Mouse (Mus musculus) embryonic facial prominence, embryonic 14.5 days (tissue): ENCODE data around the gene Mum1. TPM values are rescaled to one million over a fixed set of nuclear protein-coding genes. Genes with fewer than 3 reads are reported as not detected.

Source experiments
- ATAC-seq: fragments of 200-750 bp; cut with Nextera tagmentation; 2 replicates; pipeline ENCODE4 v1.8.0; 2017; ENCODE audit warnings: low read depth, moderate number of reproducible peaks, moderate TSS enrichment
- DNase-seq: peaks from one replicate; pipeline ENCODE4 v3.0.0-alpha.2; 2015; ENCODE audit warnings: low spot score
- H3K27ac ChIP-seq: fragments of 300-500 bp; sonication (generic); replicated peaks from 2 replicates; pipeline ENCODE4 v1.5.1; 2014; ENCODE audit warnings: low read depth, mild to moderate bottlenecking, low read length, moderate library complexity
- H3K27me3 ChIP-seq: fragments of 300-500 bp; sonication (generic); replicated peaks from 2 replicates; pipeline ENCODE4 v1.6.1; 2014; ENCODE audit warnings: low read length; ENCODE audit not compliant: control insufficient read depth, insufficient read depth
- H3K36me3 ChIP-seq: fragments of 300-500 bp; sonication (generic); 2 replicates; pipeline ENCODE4 v1.6.1; 2014; ENCODE audit warnings: low read length, mixed read lengths; ENCODE audit not compliant: control insufficient read depth, insufficient read depth
- H3K4me1 ChIP-seq: fragments of 300-500 bp; sonication (generic); 2 replicates; pipeline ENCODE4 v1.6.1; 2014; ENCODE audit warnings: antibody characterized with exemption, low read length; ENCODE audit not compliant: control insufficient read depth, insufficient read depth
- H3K4me2 ChIP-seq: fragments of 300-500 bp; sonication (generic); 2 replicates; pipeline ENCODE4 v1.6.1; 2014; ENCODE audit warnings: low read depth, mild to moderate bottlenecking, low read length, moderate library complexity, mixed read lengths
- H3K4me3 ChIP-seq: fragments of 300-500 bp; sonication (generic); 2 replicates; pipeline ENCODE4 v1.5.1; 2014; ENCODE audit warnings: low read depth, mild to moderate bottlenecking, low read length
- H3K9ac ChIP-seq: fragments of 300-500 bp; sonication (generic); 2 replicates; pipeline ENCODE4 v1.6.1; 2014; ENCODE audit warnings: low read depth, mild to moderate bottlenecking, low read length, moderate library complexity, mixed read lengths
- H3K9me3 ChIP-seq: fragments of 300-500 bp; sonication (generic); 2 replicates; pipeline ENCODE4 v1.6.1; 2016; ENCODE audit warnings: low read length; ENCODE audit not compliant: control insufficient read depth
- WGBS: fragments of 180-500 bp; shearing (Covaris S2); extraction: QIAGEN DNeasy Blood & Tissue Kit; methylation state at CpG from one replicate; pipeline ENCODE4 v1.1.7; 2014; 5-methylcytosine and 5-hydroxymethylcytosine counted together
- polyA plus RNA-seq: library from polyadenylated mRNA; unstranded; fragments of >200 nt; fragmentation: Nextera tagmentation; extraction: Ambion mirVana; gene quantifications from 2 replicates; pipeline ENCODE4 v1.2.1, GENCODE M21; 2014

Mum1 gene
- polyA plus RNA-seq, 1 experiment from 2014 or later = 52.1 TPM

- ATAC-seq (no peak), DNase-seq (no peak)
- H3K9me3 ChIP-seq = no peaks in the 10 kb centered on the region
- peak overlapping the region; percentile 98 for H3K27ac ChIP-seq
- H3K4me2 ChIP-seq = peak overlapping the region; percentile 97
- H3K4me1 ChIP-seq = peaks cover 35% of the 10 kb centered on the region
- peak overlapping the region; percentile 69; the same call in 1 of the 2 replicates for H3K9ac ChIP-seq
- WGBS = 78% methylated on average over 12 of the region's 12 CpGs
- H3K4me3 ChIP-seq = peak overlapping the region; percentile 58
- peaks cover 22% of the 10 kb centered on the region for H3K36me3 ChIP-seq
- H3K27me3 ChIP-seq = no peaks in the 10 kb centered on the region
Measured at GRCm38 (mm10) chr10:80262169-80262568, 35.9 kb downstream of the Mum1 start.

GRCm38 (mm10) chr10:80262776-80263365, 36.6 kb downstream of the Mum1 start:
- WGBS = 90% methylated on average over 10 of the region's 10 CpGs
- no peak overlapping the region for H3K4me3 ChIP-seq
- H3K27ac ChIP-seq = no peak overlapping the region
- no peaks in the 10 kb centered on the region for H3K27me3 ChIP-seq
- no peak overlapping the region for H3K4me2 ChIP-seq
- no peaks in the 10 kb centered on the region for H3K9me3 ChIP-seq
- DNase-seq (no peak), ATAC-seq (no peak)
- no peak overlapping the region for H3K9ac ChIP-seq
- peaks cover 42% of the 10 kb centered on the region for H3K4me1 ChIP-seq
- peaks cover 23% of the 10 kb centered on the region for H3K36me3 ChIP-seq

- peak overlapping the region; percentile 68 for H3K27ac ChIP-seq
- ATAC-seq = peak; percentile 51
- peak overlapping the region; percentile 76 for H3K4me3 ChIP-seq
- peak; percentile 100 for DNase-seq
- peaks cover 20% of the 10 kb centered on the region; the same call in 1 of the 2 replicates for H3K36me3 ChIP-seq
- WGBS = 3% methylated on average over 42 of the region's 81 CpGs
- H3K27me3 ChIP-seq = no peaks in the 10 kb centered on the region
- peak overlapping the region; percentile 75 for H3K4me2 ChIP-seq
- H3K9me3 ChIP-seq = no peaks in the 10 kb centered on the region
- peak overlapping the region; percentile 89 for H3K9ac ChIP-seq
- peaks cover 45% of the 10 kb centered on the region for H3K4me1 ChIP-seq
Measured at GRCm38 (mm10) chr10:80264341-80265148, 38.3 kb downstream of the Mum1 start.

- peaks cover 40% of the 10 kb centered on the region for H3K4me1 ChIP-seq
- ATAC-seq (no peak), DNase-seq (no peak)
- no peaks in the 10 kb centered on the region for H3K9me3 ChIP-seq
- peak overlapping the region; percentile 76 for H3K4me3 ChIP-seq
- no peaks in the 10 kb centered on the region for H3K27me3 ChIP-seq
- peak overlapping the region; percentile 68 for H3K27ac ChIP-seq
- under 1% methylated on average over 17 of the region's 18 CpGs for WGBS
- H3K36me3 ChIP-seq = peaks cover 20% of the 10 kb centered on the region; the same call in 1 of the 2 replicates
- H3K9ac ChIP-seq = peak overlapping the region; percentile 89
- peak overlapping the region; percentile 75 for H3K4me2 ChIP-seq
Measured at GRCm38 (mm10) chr10:80265149-80265486, 38.9 kb downstream of the Mum1 start.

- Histone ChIP-seq H3K9me3 (no peaks in the 10 kb centered on the region), H3K27ac (no peak overlapping the region), H3K4me3 (no peak overlapping the region), H3K27me3 (no peaks in the 10 kb centered on the region), H3K4me1 (peaks cover 26% of the 10 kb centered on the region), H3K36me3 (peaks cover 35% of the 10 kb centered on the region), H3K4me2 (no peak overlapping the region), H3K9ac (peak overlapping the region; percentile 34; the same call in 1 of the 2 replicates)
- ATAC-seq (no peak), DNase-seq (no peak)
- 93% methylated on average over 2 of the region's 2 CpGs for WGBS
Measured at GRCm38 (mm10) chr10:80270099-80270498, 43.9 kb downstream of the Mum1 start.

- DNase-seq (no peak), ATAC-seq (no peak)
- H3K9me3 ChIP-seq = no peaks in the 10 kb centered on the region
- H3K36me3 ChIP-seq = peaks cover 38% of the 10 kb centered on the region
- H3K9ac ChIP-seq = peak overlapping the region; percentile 23; the same call in 1 of the 2 replicates
- H3K4me3 ChIP-seq = no peak overlapping the region
- peaks cover 25% of the 10 kb centered on the region for H3K4me1 ChIP-seq
- no peak overlapping the region for H3K27ac ChIP-seq
- WGBS = 78% methylated on average over 6 of the region's 6 CpGs
- no peaks in the 10 kb centered on the region for H3K27me3 ChIP-seq
- H3K4me2 ChIP-seq = no peak overlapping the region
Measured at GRCm38 (mm10) chr10:80270734-80271181, 44.5 kb downstream of the Mum1 start.

- no peaks in the 10 kb centered on the region for H3K27me3 ChIP-seq
- no peak for DNase-seq
- H3K4me1 ChIP-seq = peaks cover 20% of the 10 kb centered on the region
- H3K36me3 ChIP-seq = peaks cover 43% of the 10 kb centered on the region
- no peak overlapping the region for H3K4me2 ChIP-seq
- no peak overlapping the region for H3K4me3 ChIP-seq
- 82% methylated on average over 5 of the region's 5 CpGs for WGBS
- H3K27ac ChIP-seq = no peak overlapping the region
- no peak overlapping the region for H3K9ac ChIP-seq
- H3K9me3 ChIP-seq = no peaks in the 10 kb centered on the region
- no peak for ATAC-seq
Measured at GRCm38 (mm10) chr10:80271186-80271843, 45.1 kb downstream of the Mum1 start.

GRCm38 (mm10) chr10:80271870-80272585, 45.8 kb downstream of the Mum1 start:
- ATAC-seq = no peak
- no peak overlapping the region for H3K9ac ChIP-seq
- 85% methylated on average over 8 of the region's 8 CpGs for WGBS
- H3K4me1 ChIP-seq = peaks cover 13% of the 10 kb centered on the region
- no peaks in the 10 kb centered on the region for H3K9me3 ChIP-seq
- peaks cover 49% of the 10 kb centered on the region for H3K36me3 ChIP-seq
- no peak for DNase-seq
- H3K27ac ChIP-seq = no peak overlapping the region; the same call in 1 of the 2 replicates
- H3K27me3 ChIP-seq = no peaks in the 10 kb centered on the region
- H3K4me3 ChIP-seq = no peak overlapping the region
- no peak overlapping the region for H3K4me2 ChIP-seq
